Mouse (Mus musculus): Measurements from ENCODE around the gene Gpr18.
"Not testable (repeated sequence)": the region's sequence is repeated elsewhere in the genome, so short reads cannot be mapped to it uniquely, and the experiment has no call there.

Gpr18 gene

DNA sequence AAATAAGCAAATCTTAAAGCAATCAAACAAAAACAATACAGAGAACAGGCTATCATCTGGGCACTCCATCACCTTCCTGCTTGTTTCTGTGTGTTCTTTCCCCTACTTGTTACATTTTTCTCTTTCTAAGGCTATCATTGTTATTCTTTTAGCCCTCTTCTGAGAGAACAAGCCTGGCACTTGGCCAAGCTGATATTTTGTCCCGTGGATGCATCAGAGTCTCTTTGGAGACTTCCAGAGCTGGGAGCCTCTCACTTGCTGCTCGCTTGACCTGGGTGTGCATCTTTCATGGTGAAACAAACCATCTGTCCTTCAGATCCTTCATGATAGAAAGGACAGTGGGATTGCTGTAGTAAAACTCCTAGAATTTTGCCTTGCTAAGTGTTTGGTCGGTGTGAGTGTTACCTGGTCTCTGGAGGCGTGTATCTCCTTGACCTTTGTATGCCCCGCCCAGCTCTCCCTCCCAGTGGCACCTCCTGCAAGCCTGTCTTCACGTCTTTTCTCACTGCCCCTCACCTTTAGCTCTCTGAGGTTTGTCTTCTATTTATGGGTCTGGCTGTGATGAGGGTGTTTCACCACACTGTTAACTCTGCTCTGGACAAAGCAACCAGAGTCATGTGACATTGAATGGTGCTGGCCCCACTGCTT lies 31.3 kb downstream of the Gpr18 start:
- DNase-seq (ENCODE audit: low read depth, low spot score), result no peak

DNA sequence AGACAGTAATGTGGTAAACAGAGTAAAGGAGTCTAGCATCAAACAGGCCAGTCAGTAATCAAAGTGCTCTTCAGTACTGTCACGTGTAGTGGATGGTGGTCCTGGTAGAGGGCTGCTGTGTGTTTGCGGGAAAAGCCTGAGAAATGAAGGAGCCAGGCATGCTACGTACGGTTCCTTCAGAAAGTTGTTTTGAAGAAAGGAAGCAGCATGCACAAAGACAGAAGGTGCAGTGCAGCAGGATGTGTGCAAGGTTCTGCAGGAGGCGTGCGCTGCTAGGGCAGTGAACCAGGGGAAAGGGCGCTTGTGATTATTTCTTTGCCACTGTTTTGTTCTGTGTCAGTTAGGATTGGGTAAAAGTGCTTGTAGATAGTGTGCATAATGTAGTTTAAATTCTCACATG lies 34.4 kb downstream of the Gpr18 start:
- no peak for DNase-seq (ENCODE audit: low read depth, low spot score)

DNA sequence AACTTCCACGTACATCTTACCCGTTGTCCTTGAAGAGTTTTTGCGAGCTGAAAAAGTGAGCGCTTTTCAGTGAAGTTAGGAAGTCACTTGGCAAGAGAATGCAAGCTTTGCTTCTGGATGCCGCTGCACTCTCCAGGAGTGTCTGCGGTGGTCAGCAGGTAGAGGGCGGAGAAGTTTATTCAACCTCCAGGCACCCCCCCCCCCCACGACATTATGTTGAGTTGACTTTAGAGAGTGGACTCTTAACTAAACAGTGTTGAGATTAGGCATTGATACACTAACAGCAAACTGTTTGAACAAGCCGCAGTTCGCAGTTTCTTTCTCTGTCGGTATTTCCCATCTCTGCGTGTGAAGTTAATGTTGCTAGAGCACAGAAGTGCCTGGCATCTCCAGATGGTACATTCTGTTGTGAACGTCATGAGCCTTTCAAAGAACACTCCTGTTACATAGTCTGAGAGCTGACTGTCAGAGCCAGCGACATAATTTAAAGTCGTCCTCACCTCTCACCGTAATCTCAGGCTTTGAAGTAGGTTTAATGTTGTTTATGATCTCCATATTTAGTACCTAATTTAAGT lies 36.2 kb downstream of the Gpr18 start:
- DNase-seq (ENCODE audit: low read depth, low spot score), result no peak

DNA sequence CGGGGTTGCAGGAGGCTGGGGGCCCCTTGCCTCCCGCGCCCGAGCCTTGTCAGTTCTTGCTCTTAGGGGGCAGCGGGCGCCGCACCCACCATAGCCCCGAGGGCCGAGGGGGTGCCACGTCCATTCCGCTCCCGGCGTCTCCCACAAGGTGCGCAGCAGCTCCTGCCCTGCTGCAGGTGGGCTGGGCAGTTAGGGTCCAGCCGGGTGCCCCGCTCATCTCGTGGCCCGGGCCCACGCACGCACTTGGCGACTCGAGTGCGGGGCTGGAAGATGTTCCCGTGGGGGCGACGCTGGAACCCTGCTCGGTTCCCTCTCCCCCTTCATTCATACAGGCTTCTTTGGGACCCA lies 36.7 kb downstream of the Gpr18 start:
- no peak for DNase-seq (ENCODE audit: low read depth, low spot score)

DNA sequence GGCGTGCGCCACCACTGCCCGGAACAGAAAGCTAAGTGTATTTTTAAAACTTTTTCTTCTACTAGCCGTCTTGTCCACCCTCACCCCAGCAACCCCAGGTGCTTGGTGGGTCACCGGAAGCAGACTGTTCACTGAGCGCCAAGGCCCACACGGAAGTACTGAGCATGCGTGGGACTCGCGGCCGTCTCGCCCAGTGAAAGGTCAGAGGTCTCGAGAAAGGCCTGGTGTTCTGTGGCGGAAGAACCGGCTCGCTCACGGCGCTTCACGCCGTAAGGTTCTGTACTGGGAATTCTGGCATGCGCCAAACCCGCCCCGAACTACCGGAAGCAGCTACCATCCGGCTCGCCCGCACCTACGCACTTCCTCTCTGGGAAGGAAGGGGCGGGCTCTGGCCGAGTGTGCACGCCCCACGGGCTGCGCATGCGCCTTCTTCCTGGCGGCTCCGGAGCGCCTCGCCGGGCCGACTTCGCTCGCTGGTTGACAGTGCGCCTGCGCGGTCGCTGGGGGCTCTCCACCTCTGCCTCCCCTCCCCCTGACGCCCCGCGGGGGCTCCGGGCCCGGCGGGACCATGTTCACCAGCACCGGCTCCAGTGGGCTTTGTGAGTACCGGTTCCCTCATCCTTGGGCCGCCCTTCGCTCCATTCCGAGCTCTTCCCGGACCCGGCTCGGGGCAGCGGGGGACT lies 37.3 kb downstream of the Gpr18 start, which contains the start of gene Ubac2:
Gene Ubac2, plus strand, starts transcription at position 445 of the 683 bp plus-strand sequence.
- peak; percentile 98 for DNase-seq (ENCODE audit: low read depth, low spot score)

GRCm38 (mm10) chr14:121877640-121878039 lies 37.9 kb downstream of the Gpr18 start:
- no peak for DNase-seq (ENCODE audit: low read depth, low spot score)

DNA sequence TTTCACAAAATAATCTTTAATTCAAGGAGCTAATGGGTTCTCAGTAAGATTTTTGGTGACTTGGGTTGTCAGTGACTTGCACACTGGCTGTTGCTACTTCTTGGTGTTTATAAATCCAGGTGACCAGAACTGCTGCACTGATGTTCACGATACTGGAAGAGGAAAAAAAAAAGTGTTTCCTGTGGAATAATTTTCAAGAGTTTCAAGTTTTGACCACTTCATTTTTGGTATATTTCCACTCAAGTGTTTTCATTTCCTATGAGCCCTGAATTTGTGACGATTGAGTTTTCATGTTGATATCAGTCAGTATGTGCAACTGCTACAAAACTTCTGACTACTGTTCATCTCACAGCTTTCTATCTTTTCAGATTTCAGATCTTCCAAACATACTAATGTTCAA lies 38.7 kb downstream of the Gpr18 start:
- DNase-seq (ENCODE audit: low read depth, low spot score), result no peak

DNA sequence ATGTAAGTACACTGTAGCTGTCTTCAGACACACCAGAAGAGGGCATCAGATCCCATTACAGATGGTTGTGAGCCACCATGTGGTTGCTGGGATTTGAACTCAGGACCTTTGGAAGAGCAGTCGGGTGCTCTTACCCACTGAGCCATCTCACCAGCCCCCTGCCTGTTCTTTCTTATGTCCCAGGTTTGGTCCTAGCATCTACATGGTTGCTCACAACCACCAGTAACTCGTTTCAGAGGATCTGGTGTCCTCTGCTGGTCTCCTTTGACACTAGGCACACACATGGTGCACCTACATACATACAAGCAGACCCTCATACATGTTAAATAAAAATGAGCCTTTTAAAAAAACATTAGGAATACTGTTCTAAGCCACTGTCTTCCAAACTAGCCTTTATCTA lies 39.4 kb downstream of the Gpr18 start:
- not testable (repeated sequence) for DNase-seq (ENCODE audit: low read depth, low spot score)

- DNase-seq (ENCODE audit: low read depth, low spot score), result no peak
Observed at GRCm38 (mm10) chr14:121873646-121874045, 41.9 kb downstream of the Gpr18 start.

DNA sequence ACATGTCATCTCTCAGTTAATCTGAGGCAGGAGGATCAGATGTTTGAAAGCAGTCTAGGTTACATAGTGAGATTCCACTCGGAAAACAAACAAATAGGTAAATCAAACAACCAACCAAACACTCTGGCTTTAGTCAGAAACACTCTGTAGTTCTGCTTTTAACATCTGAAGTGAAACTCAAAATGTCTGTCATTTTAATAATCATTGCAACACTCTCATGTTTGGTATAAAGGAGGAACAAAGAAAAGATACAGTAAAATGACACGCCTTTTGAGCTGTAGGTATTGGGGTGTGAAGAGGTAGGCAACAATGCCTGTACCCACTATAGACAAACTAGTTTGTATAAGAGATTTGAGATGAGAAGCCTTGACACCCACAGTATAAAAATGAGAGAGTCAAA lies 42.4 kb downstream of the Gpr18 start:
- no peak for DNase-seq (ENCODE audit: low read depth, low spot score)

- DNase-seq (ENCODE audit: low read depth, low spot score), result no peak
Observed at GRCm38 (mm10) chr14:121872760-121873159, 42.8 kb downstream of the Gpr18 start.

GRCm38 (mm10) chr14:121869111-121869510 lies 46.5 kb downstream of the Gpr18 start:
- no peak for DNase-seq (ENCODE audit: low read depth, low spot score)

- no peak for DNase-seq (ENCODE audit: low read depth, low spot score)
Observed at GRCm38 (mm10) chr14:121866574-121866973, 49.0 kb downstream of the Gpr18 start.

DNA sequence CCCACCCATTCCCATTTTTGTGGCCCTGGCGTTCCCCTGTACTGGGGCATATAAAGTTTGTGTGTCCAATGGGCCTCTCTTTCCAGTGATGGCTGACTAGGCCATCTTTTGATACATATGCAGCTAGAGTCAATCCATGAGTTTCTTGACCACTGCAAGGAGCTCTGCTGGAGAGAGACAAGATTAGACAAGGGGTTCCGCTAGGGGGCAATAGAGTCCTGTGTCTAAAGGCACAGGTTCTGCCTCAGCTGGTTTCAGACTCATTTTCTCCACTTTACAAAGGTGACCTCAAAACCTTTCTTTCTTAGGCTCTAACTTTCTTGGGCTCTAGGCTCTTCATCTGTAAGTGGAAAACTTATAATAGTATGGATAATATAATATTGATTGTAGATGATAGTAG lies 50.4 kb downstream of the Gpr18 start:
- peak; percentile 54 for DNase-seq (ENCODE audit: low read depth, low spot score)
